Mouse (Mus musculus) lung, postnatal 10 days (tissue): Measurements from ENCODE around the gene Eef1akmt2.

Experiments used
- DNase-seq: peaks from one replicate; pipeline ENCODE4 v3.0.0; 2021

The Eef1akmt2 gene

GRCm38 (mm10) chr7:132787022-132787421, 65.5 kb downstream of the Eef1akmt2 start:
- DNase-seq, result no peak

GRCm38 (mm10) chr7:132786522-132786921, 66.0 kb downstream of the Eef1akmt2 start:
- peak; percentile 33 for DNase-seq

- DNase-seq, result peak; percentile 51
Measured at GRCm38 (mm10) chr7:132786011-132786410, 66.5 kb downstream of the Eef1akmt2 start.

GRCm38 (mm10) chr7:132784101-132784500, 68.4 kb downstream of the Eef1akmt2 start:
- DNase-seq, result no peak

GRCm38 (mm10) chr7:132781850-132782249, 70.6 kb downstream of the Eef1akmt2 start:
- DNase-seq, result no peak

GRCm38 (mm10) chr7:132781130-132781814, 71.2 kb downstream of the Eef1akmt2 start:
- peak; percentile 20 for DNase-seq

GRCm38 (mm10) chr7:132780611-132781010, 71.9 kb downstream of the Eef1akmt2 start:
- peak; percentile 62 for DNase-seq

- no peak for DNase-seq
Measured at GRCm38 (mm10) chr7:132778630-132779029, 73.8 kb downstream of the Eef1akmt2 start.

- no peak for DNase-seq
Measured at GRCm38 (mm10) chr7:132777728-132778453, 74.6 kb downstream of the Eef1akmt2 start.
